Mouse (Mus musculus) cerebellum, postnatal 4 days (tissue): ENCODE data around the gene Bcl7a.

Experiments used
- DNase-seq, 2 experiments: peaks; one replicate each; pipeline ENCODE4 v3.0.0; 2022; ENCODE audit warnings: low spot score in 2 of 2, mixed read lengths in 1 of 2

The Bcl7a gene

GRCm38 (mm10) chr5:123416149-123416548 lies 72.5 kb downstream of the Bcl7a start:
- no peak for DNase-seq

- DNase-seq, result no peak
Observed at GRCm38 (mm10) chr5:123416566-123417518, 73.2 kb downstream of the Bcl7a start.

- DNase-seq, result no peak
Observed at GRCm38 (mm10) chr5:123423885-123424284, 80.3 kb downstream of the Bcl7a start.
